Mouse (Mus musculus) small intestine, adult 2 months (tissue): ENCODE data around the gene Fkbp14.
A peak's percentile ranks its signal among the peaks of the same experiment; 100 is the strongest.

ENCODE experiments used
- CTCF ChIP-seq: fragments of 200-500 bp; IDR thresholded peaks from 2 replicates; pipeline ENCODE4 v1.5.1; 2012; ENCODE audit warnings: low read depth, mild to moderate bottlenecking, control low read depth, inconsistent platforms, low read length, moderate library complexity, mixed read lengths; ENCODE audit not compliant: insufficient replicate concordance, insufficient read length; ENCODE audit errors: extremely low read depth
- POLR2A ChIP-seq: fragments of 200-500 bp; IDR thresholded peaks from 2 replicates; pipeline ENCODE4 v1.6.1; 2012; ENCODE audit warnings: low read depth, mild to moderate bottlenecking, control low read depth, inconsistent platforms, low read length, moderate library complexity

DNA sequence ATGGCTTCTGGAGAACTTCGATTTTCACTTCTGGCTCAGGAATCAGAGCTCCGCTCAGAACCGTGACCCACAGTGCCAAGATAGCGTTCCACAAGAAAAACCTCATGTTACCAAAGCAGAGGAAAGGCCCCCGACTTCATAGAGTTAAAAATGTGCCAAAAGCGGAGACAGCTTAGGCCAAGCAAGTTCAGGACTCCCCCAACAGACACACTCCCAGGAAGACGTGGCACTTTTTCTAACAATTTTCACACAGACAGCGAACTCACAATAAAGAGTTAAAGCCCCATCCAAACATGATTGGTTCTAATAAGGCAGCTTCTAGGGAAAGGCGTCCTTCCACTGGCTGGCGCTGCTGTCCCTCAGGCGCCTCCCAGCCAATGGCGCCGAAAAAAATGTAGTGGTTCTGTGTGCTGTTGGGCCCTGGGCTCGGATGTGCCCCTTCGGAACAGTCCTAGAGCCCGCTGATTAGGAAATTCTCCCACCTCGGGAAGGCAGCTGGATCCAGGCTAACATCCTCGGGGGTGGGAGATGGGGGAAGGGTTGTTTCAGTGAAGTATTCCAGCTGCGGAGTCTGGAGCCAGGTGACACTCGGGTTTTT, 4.1 kb downstream of the Fkbp14 start:
- TF ChIP-seq CTCF (no peak), POLR2A (0 out of 2 replicates have a peak, but pooled peaks have one; percentile 13)
